Mouse (Mus musculus) C2C12 (cell line): ENCODE results near the gene Gnao1. TPM values are rescaled to one million over a fixed set of nuclear protein-coding genes. Genes with fewer than 3 reads are reported as not detected.

Source experiments
- H3K27me3 ChIP-seq: one replicate; pipeline ENCODE4 v1.6.1; 2011; ENCODE audit not compliant: control insufficient read depth, insufficient read depth, insufficient read length
- H3K36me3 ChIP-seq: one replicate; pipeline ENCODE4 v1.6.1; 2011; ENCODE audit not compliant: control insufficient read depth, insufficient read depth
- H3K4me3 ChIP-seq: one replicate; pipeline ENCODE4 v1.5.1; 2011; ENCODE audit warnings: mild to moderate bottlenecking, control low read depth; ENCODE audit not compliant: poor library complexity, insufficient read depth, severe bottlenecking
- H3K79me2 ChIP-seq: one replicate; pipeline ENCODE4 v1.6.1; 2011; ENCODE audit not compliant: control insufficient read depth, insufficient read depth
- H3K79me3 ChIP-seq: one replicate; pipeline ENCODE4 v1.6.1; 2011; ENCODE audit warnings: low read depth, control low read depth
- H3ac ChIP-seq: one replicate; pipeline ENCODE3; 2011; ENCODE audit warnings: low read depth; ENCODE audit not compliant: control insufficient read depth, insufficient read length
- CEBPB ChIP-seq: IDR thresholded peaks from one replicate; pipeline ENCODE4 v1.6.1; 2011; ENCODE audit warnings: low read depth, mild to moderate bottlenecking, control low read depth, moderate library complexity
- CTCF ChIP-seq: IDR thresholded peaks from one replicate; pipeline ENCODE4 v1.5.1; 2011; ENCODE audit not compliant: control insufficient read depth, insufficient read depth, insufficient read length
- FOSL1 ChIP-seq: IDR thresholded peaks from one replicate; pipeline ENCODE4 v1.8.0; 2011; ENCODE audit warnings: mild to moderate bottlenecking, low read length; ENCODE audit not compliant: poor library complexity, insufficient read depth, severe bottlenecking
- MAX ChIP-seq: IDR thresholded peaks from one replicate; pipeline ENCODE4 v1.6.1; 2011; ENCODE audit warnings: mild to moderate bottlenecking, control low read depth
- MYOD1 ChIP-seq: IDR thresholded peaks from one replicate; pipeline ENCODE4 v1.6.1; 2011; ENCODE audit warnings: low read depth; ENCODE audit not compliant: control insufficient read depth, insufficient read length
- MYOG ChIP-seq: IDR thresholded peaks from one replicate; pipeline ENCODE4 v1.6.1; 2011; ENCODE audit not compliant: control insufficient read depth, insufficient read length; ENCODE audit errors: extremely low read depth
- USF1 ChIP-seq: IDR thresholded peaks from one replicate; pipeline ENCODE4 v1.6.1; 2011; ENCODE audit warnings: low read depth, mild to moderate bottlenecking, control low read depth, moderate library complexity
- polyA plus RNA-seq: library from polyadenylated mRNA; unstranded; fragments of >200 nt; fragmentation: generic; extraction: Trizol; gene quantifications from one replicate; pipeline ENCODE4 v1.2.1, GENCODE M21; 2012; ENCODE audit warnings: missing spikeins

Gene Gnao1
- polyA plus RNA-seq, 1 experiment, result 20.5 TPM

- no peak overlapping the region for H3K4me3 ChIP-seq
- no peaks in the 10 kb centered on the region for H3K79me2 ChIP-seq
- H3K36me3 ChIP-seq, result no peaks in the 10 kb centered on the region
- H3K79me3 ChIP-seq, result no peaks in the 10 kb centered on the region
- TF ChIP-seq MYOD1, result no peak
- H3ac ChIP-seq, result no peak overlapping the region
- no peaks in the 10 kb centered on the region for H3K27me3 ChIP-seq
These were observed 97.2 kb downstream of the Gnao1 start for GRCm38 (mm10) chr8:93906961-93907360.

GRCm38 (mm10) chr8:93907987-93908441, 98.2 kb downstream of the Gnao1 start:
- no peak for TF ChIP-seq CEBPB
- no peak for TF ChIP-seq USF1
- TF ChIP-seq CTCF, result no peak
- TF ChIP-seq MAX, result no peak
- TF ChIP-seq MYOD1, result no peak
- TF ChIP-seq FOSL1, result no peak
- TF ChIP-seq MYOG, result no peak
- H3K79me2 ChIP-seq, result no peaks in the 10 kb centered on the region
- no peak overlapping the region for H3K4me3 ChIP-seq
- H3ac ChIP-seq, result no peak overlapping the region
- H3K79me3 ChIP-seq, result no peaks in the 10 kb centered on the region
- H3K27me3 ChIP-seq, result no peaks in the 10 kb centered on the region
- no peaks in the 10 kb centered on the region for H3K36me3 ChIP-seq

GRCm38 (mm10) chr8:93908546-93908945, 98.8 kb downstream of the Gnao1 start:
- no peak for TF ChIP-seq CTCF
- no peaks in the 10 kb centered on the region for H3K27me3 ChIP-seq

GRCm38 (mm10) chr8:93911715-93912555, 102.2 kb downstream of the Gnao1 start:
- Histone ChIP-seq H3K4me3 (no peak overlapping the region), H3K79me3 (no peaks in the 10 kb centered on the region), H3ac (no peak overlapping the region), H3K79me2 (no peaks in the 10 kb centered on the region), H3K27me3 (no peaks in the 10 kb centered on the region), H3K36me3 (no peaks in the 10 kb centered on the region)
- no peak for TF ChIP-seq MAX
- no peak for TF ChIP-seq CEBPB
- TF ChIP-seq FOSL1, result no peak
- TF ChIP-seq MYOD1, result no peak
- no peak for TF ChIP-seq MYOG
- TF ChIP-seq CTCF, result no peak
- no peak for TF ChIP-seq USF1

More at GRCm38 (mm10) chr8:93908546-93908945, 98.8 kb downstream of the Gnao1 start:
- H3K4me3 ChIP-seq, result no peak overlapping the region
- no peak overlapping the region for H3ac ChIP-seq
- no peaks in the 10 kb centered on the region for H3K36me3 ChIP-seq
- no peaks in the 10 kb centered on the region for H3K79me3 ChIP-seq
- H3K79me2 ChIP-seq, result no peaks in the 10 kb centered on the region

- Histone ChIP-seq H3K79me3 (no peaks in the 10 kb centered on the region), H3K79me2 (no peaks in the 10 kb centered on the region), H3K36me3 (no peaks in the 10 kb centered on the region), H3K4me3 (no peak overlapping the region), H3K27me3 (no peaks in the 10 kb centered on the region), H3ac (no peak overlapping the region)
- no peak for TF ChIP-seq FOSL1
- no peak for TF ChIP-seq MYOD1
- TF ChIP-seq MYOG, result no peak
These were observed 108.2 kb downstream of the Gnao1 start for GRCm38 (mm10) chr8:93917859-93918421.

GRCm38 (mm10) chr8:93918580-93918979, 108.8 kb downstream of the Gnao1 start:
- Histone ChIP-seq H3K4me3 (no peak overlapping the region), H3ac (no peak overlapping the region), H3K27me3 (no peaks in the 10 kb centered on the region), H3K79me2 (no peaks in the 10 kb centered on the region), H3K36me3 (no peaks in the 10 kb centered on the region), H3K79me3 (no peaks in the 10 kb centered on the region)
- TF ChIP-seq MYOD1 (no peak), FOSL1 (no peak), USF1 (no peak), MYOG (no peak), CEBPB (no peak), CTCF (no peak), MAX (no peak)
